Mouse (Mus musculus) 3T3-L1 (cell line): ENCODE measurements at regions not wholly inside any gene's neighbourhood (a gene's known extent, or its start where the extent isn't known, plus 50 kb on each side); places are given as distances from the start of the nearest gene placed in this dataset.

ENCODE experiments used
- DNase-seq: peaks from one replicate; pipeline ENCODE4 v3.0.0-alpha.2; 2015; ENCODE audit warnings: low read depth, low spot score

DNA sequence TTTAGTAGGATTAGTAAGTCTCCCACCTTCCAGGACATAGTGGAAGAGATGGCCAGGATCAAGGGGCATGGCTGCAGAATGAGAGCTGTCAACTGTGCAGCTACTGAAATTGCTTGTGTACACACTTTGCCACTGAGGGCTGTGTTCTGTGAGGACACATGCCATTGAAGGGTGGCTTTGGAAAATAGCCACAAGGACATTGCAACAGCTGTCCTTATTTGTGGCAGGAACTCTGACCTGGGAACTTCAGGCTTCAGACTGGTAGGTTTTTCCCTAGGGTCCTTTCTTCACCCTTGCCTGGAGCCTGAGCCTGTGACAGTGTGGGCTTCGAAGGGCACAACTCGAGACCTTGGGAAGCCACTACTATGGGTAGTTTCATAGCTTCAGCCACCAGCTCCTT is 64.2 kb upstream of the Ywhaq start:
- no peak for DNase-seq

DNA sequence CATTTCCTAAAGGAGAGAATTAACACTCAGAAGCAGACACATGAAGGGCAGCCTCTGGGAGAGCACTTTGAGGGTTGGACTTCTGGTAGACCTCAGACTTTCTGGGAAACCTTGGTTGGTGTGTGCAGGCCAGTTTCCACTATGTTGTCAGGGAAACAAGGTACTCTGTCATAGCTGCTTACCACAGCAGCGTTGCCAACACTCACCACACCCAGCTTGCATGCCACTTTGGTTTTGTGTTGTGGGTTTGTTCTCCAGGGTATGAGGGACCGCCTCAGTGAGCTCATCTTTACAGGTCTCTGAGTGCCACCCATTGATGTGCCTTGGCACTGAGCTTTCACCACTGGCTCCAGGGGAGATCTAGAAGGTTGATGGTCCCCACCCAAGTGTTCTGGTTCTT is 62.8 kb upstream of the Ywhaq start:
- DNase-seq, result peak; percentile 21

DNA sequence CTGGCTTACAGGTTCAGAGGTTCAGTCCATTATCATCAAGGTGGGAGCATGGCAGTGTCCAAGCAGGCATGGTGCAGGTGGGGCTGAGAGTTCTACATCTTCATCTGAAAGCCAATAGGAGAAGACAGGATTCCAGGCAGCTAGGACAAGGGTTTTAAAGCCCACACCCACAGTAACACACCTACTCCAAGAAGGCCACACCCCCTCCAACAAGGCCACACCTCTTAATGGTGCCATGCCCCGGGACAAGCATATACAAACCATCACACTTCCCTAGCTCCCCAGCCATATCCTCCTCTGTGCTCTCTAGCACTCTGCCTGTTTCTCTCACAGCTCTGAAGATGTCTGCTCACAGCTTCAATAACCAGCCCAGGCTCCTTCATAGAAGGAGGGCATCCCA is 61.8 kb upstream of the Ywhaq start:
- no peak for DNase-seq

DNA sequence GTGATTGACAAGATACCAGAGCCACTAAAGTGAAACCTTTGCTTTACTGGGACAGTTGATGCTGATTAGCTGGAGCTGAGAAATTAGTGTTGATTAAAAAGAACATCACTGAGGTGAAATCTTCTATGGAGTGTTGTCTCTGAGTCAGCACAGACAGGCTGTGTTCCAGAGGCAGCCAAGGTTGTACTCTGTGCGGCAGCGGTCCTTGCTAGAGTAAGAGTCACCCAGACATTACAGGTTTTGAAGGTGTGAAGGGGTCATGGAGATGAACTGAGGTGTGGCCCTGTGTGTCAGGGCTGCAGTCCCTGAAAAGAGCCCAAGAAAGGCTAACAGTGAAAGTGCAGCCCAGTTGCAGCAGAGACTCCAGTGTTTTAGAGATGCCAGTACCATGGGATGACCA is 59.1 kb upstream of the Ywhaq start:
- no peak for DNase-seq

DNA sequence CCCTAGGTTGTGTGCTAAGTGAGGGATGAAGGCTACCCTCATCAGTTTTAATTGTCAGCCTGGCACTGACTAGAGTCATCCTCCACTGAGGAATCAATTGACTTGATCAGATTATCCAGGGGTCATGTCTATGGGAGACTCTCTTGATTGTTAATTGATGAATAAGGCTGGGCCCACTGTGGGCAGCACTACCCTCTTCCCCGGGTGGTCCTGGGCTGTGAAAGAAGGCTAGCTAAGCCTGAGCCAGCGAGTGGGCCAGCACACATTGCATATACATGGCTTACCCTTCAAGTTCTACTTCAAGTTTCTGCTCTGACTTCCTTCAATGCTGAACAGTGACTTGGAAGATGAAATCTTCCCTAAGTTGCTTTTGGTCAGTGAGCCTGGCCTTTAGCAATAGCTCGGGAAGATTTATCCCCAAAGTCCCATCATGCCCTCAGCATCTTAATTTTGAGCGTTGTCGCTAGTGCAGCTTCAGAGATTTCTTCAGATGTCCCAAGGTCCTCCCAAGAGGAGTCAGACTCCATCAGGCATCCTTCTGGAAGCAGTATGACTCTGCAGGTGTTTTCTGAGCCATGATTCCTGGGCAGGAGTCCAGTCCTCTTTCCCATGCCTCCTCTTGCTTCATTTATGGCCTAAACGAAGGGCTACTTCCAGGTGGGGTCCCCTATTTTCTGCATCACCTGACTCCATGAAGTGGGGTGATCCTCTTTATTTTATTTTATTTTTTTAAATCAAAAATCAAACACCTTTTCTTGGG is 55.7 kb upstream of the Ywhaq start:
- DNase-seq, result no peak

DNA sequence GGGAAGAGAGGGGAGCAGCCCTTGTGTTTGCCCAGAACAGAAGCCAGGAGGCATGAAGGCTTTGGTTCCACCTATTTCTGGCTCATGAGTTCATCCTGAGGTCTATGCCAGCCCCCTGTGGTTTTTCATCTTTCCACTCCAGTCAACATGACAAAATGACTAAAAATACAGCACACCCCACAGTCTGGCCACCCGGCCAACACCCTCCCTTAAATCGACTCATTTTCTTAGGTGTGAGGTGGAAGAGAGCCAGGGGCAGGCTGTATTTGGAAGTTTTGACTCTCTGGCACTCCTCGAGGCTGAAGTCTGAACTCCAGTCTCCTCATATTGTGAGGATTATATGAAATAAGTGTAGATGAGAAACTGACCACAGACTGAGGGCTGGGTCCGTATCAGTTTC is 55.0 kb upstream of the Ywhaq start:
- DNase-seq, result peak; percentile 88

DNA sequence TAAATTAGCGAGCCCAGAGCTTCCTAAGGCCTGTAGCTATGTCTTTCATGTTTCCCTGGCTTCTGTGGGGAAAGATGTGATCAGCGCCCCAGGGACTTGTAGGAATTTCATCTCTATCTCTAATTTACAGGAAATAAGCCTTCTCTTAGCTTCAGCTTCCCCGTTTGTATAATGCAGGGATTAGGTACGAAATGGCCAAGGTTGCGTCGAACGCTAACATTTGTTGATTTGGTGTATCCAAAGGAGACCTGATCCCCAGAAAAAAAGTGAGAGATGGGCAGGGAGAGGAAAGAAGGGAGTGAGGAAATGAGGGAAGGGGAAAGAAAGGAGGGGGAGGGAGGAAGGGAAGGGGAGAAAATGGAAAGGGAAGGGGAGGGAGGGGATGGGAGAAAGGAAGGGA is 54.5 kb upstream of the Ywhaq start:
- no peak for DNase-seq

DNA sequence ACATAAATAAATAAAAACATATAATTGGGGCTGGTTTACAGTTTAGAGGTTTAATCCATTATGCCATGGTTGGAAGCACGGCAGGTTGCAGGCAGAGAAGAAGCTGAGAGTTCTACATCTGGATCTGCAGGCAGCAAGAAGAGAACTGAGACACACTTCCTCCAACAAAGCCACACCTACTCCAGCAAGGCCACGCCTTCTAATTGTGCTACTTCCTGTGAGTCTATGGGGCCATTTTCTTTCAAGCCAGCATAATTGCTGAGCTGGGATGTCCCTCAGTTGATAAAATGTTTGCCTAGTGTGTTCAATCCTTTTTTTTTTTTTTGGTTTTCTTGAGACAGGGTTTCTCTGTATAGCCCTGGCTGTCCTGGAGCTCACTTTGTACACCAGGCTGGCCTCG is 52.8 kb upstream of the Ywhaq start:
- DNase-seq, result no peak
